ENCODE assay signal across 20 mouse cellular contexts in genomic region chr13:63180641-63181235, GRCm38 (mm10).
"Had no signal": no experiment of that assay in that cellular context is flagged by ENCODE, and none has a peak within 500 bp of the region (broad histone marks: within the 10 kb centered on the region; RNA-seq: fewer than 3 reads in every experiment).

No protein-coding gene starts in this region.

- H3K4me2 ChIP-seq: lung, embryonic 15.5 days; midbrain, embryonic 12.5 days; neural tube, embryonic 13.5 days; neural tube, embryonic 15.5 days had no signal

- H3K36me3 ChIP-seq: lung, embryonic 15.5 days; midbrain, embryonic 12.5 days; neural tube, embryonic 15.5 days had no signal

- DNase-seq: lung, adult 2 months; lung, postnatal 14 days; lung, postnatal 36 days; midbrain, embryonic 14.5 days; retina, postnatal 1 day; right cerebral cortex, adult 18-20 months; right cerebral cortex, postnatal 25 days; right cerebral cortex, postnatal 4 days; spleen, adult 18-20 months; thymus, adult 18-20 months; thymus, postnatal 14 days; thymus, postnatal 36 days had no signal

- ATAC-seq: lung, postnatal 0 days; midbrain, embryonic 16.5 days had no signal

- H3K9me3 ChIP-seq: lung, embryonic 15.5 days; megakaryocyte, embryonic 14.5 days; midbrain, embryonic 12.5 days; neural tube, embryonic 13.5 days; neural tube, embryonic 15.5 days had no signal

- H3K27me3 ChIP-seq: lung, embryonic 15.5 days; midbrain, embryonic 12.5 days; neural tube, embryonic 13.5 days; neural tube, embryonic 15.5 days had no signal

- H3K4me3 ChIP-seq: lung, embryonic 15.5 days; megakaryocyte, embryonic 14.5 days; midbrain, embryonic 12.5 days; neural tube, embryonic 13.5 days; neural tube, embryonic 15.5 days had no signal

- H3K4me1 ChIP-seq: neural tube, embryonic 15.5 days had no signal

- H3K9ac ChIP-seq: lung, embryonic 15.5 days; midbrain, embryonic 12.5 days; neural tube, embryonic 13.5 days; neural tube, embryonic 15.5 days had no signal

- H3K27ac ChIP-seq: lung, embryonic 15.5 days; macrophage; midbrain, embryonic 12.5 days; neural tube, embryonic 13.5 days; neural tube, embryonic 15.5 days had no signal
